Mouse (Mus musculus): ENCODE measurements around the gene Igsf3.

DNA sequence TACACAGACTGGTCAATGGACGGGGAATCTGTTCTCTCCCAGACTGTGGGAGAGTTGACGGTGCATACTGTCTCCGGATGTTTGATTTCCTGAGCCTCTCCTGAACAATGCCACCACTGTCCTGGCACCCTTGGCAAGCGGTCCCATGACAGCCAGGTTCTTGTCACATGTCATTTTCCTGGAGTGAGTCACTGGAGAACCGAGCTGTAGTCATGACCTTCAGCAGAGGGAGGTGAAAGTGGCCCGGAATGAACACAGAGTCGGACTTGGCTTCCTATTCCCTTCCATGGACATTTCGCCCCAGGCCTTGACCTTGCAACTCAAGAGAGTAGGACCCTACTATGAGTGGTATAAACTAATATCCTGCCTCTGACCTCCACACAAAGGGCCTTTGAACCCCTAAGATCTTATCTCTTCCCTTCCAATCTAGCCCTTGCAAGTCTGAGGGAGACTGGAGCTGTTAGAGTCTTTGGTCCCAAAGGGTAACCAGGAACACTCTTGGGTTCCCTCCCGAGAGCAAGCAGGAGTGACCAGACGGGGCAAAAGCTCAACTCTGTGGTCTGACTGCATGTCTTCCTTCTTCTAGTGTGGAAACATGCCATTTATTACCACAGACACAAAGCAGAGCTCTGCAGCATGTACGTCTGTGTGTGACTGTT is 123.6 kb downstream of the Igsf3 start:
- TF ChIP-seq GATA1 (IDR thresholded peaks at IDR 0.05; ENCODE audit: low read length) (no peak), TAL1 (IDR thresholded peaks at IDR 0.05; ENCODE audit: low read length) (no peak)
